Mouse (Mus musculus) hindbrain, embryonic 13.5 days (tissue): Measurements from ENCODE around the gene Gm4756. TPM values are rescaled to one million over a fixed set of nuclear protein-coding genes. Genes with fewer than 3 reads are reported as not detected.

Experiments
- ATAC-seq: fragments of 200-750 bp; cut with Nextera tagmentation; 2 replicates; pipeline ENCODE4 v1.8.0; 2017; ENCODE audit warnings: moderate TSS enrichment; ENCODE audit not compliant: low FRiP score
- H3K27ac ChIP-seq: fragments of 300-500 bp; sonication (generic); 2 replicates; pipeline ENCODE4 v1.5.1; 2015; ENCODE audit warnings: inconsistent platforms, mild to moderate bottlenecking, moderate library complexity
- H3K27me3 ChIP-seq: fragments of 300-500 bp; sonication (generic); 2 replicates; pipeline ENCODE4 v1.6.1; 2015; ENCODE audit warnings: mild to moderate bottlenecking, inconsistent platforms
- H3K36me3 ChIP-seq: fragments of 300-500 bp; sonication (generic); 2 replicates; pipeline ENCODE4 v1.6.1; 2015; ENCODE audit warnings: mild to moderate bottlenecking, inconsistent platforms
- H3K4me1 ChIP-seq: fragments of 300-500 bp; sonication (generic); replicated peaks from 2 replicates; pipeline ENCODE4 v1.6.1; 2015; ENCODE audit warnings: inconsistent platforms
- H3K4me2 ChIP-seq: fragments of 300-500 bp; sonication (generic); 2 replicates; pipeline ENCODE4 v1.6.1; 2015; ENCODE audit warnings: inconsistent platforms, mild to moderate bottlenecking, moderate library complexity
- H3K4me3 ChIP-seq: fragments of 300-500 bp; sonication (generic); 2 replicates; pipeline ENCODE4 v1.5.1; 2015; ENCODE audit warnings: mild to moderate bottlenecking, inconsistent platforms
- H3K9ac ChIP-seq: fragments of 300-500 bp; sonication (generic); 2 replicates; pipeline ENCODE4 v1.6.1; 2015; ENCODE audit warnings: mild to moderate bottlenecking, inconsistent platforms
- H3K9me3 ChIP-seq: fragments of 300-500 bp; sonication (generic); 2 replicates; pipeline ENCODE4 v1.6.1; 2016; ENCODE audit warnings: inconsistent platforms
- WGBS: fragments of 180-500 bp; shearing (Covaris S2); methylation state at CpG from one replicate; pipeline ENCODE4 v1.1.7; 2015; 5-methylcytosine and 5-hydroxymethylcytosine counted together
- polyA plus RNA-seq: library from polyadenylated mRNA; unstranded; fragments of >200 nt; fragmentation: Nextera tagmentation; extraction: Ambion mirVana; gene quantifications from 2 replicates; pipeline ENCODE4 v1.2.1, GENCODE M21; 2015

Gene Gm4756
- polyA plus RNA-seq, 1 experiment from 2014 or later, result not detected

GRCm38 (mm10) chr12:72674079-72674797 is 24.8 kb upstream of the Gm4756 start:
- WGBS, result 82% methylated on average over 7 of the region's 7 CpGs
- Histone ChIP-seq H3K4me3 (no peak overlapping the region), H3K36me3 (no peaks in the 10 kb centered on the region), H3K4me1 (no peaks in the 10 kb centered on the region), H3K27ac (no peak overlapping the region), H3K27me3 (no peaks in the 10 kb centered on the region), H3K4me2 (no peak overlapping the region), H3K9ac (no peak overlapping the region), H3K9me3 (no peaks in the 10 kb centered on the region)
- no peak for ATAC-seq

GRCm38 (mm10) chr12:72671516-72672135 is 22.2 kb upstream of the Gm4756 start:
- no peak overlapping the region for H3K4me2 ChIP-seq
- H3K27ac ChIP-seq, result no peak overlapping the region
- no peak overlapping the region for H3K9ac ChIP-seq
- H3K36me3 ChIP-seq, result no peaks in the 10 kb centered on the region
- H3K27me3 ChIP-seq, result no peaks in the 10 kb centered on the region
- WGBS, result 93% methylated on average over 6 of the region's 6 CpGs
- H3K9me3 ChIP-seq, result 0 out of 2 replicates have a peak, but pooled peaks cover 3% of the 10 kb centered on the region
- no peak for ATAC-seq
- H3K4me1 ChIP-seq, result no peaks in the 10 kb centered on the region
- no peak overlapping the region for H3K4me3 ChIP-seq

- 96% methylated on average over 8 of the region's 8 CpGs for WGBS
- Histone ChIP-seq H3K27ac (no peak overlapping the region), H3K27me3 (0 out of 2 replicates have a peak, but pooled peaks cover 3% of the 10 kb centered on the region), H3K4me1 (no peaks in the 10 kb centered on the region), H3K9me3 (0 out of 2 replicates have a peak, but pooled peaks cover 3% of the 10 kb centered on the region), H3K9ac (no peak overlapping the region), H3K4me2 (no peak overlapping the region), H3K4me3 (no peak overlapping the region), H3K36me3 (no peaks in the 10 kb centered on the region)
- ATAC-seq, result no peak
These were observed 21.5 kb upstream of the Gm4756 start for GRCm38 (mm10) chr12:72670921-72671320.

GRCm38 (mm10) chr12:72667868-72668469 is 18.5 kb upstream of the Gm4756 start:
- 59% methylated on average over 10 of the region's 10 CpGs for WGBS

GRCm38 (mm10) chr12:72666015-72666414 is 16.6 kb upstream of the Gm4756 start:
- Histone ChIP-seq H3K4me3 (no peak overlapping the region), H3K27me3 (0 out of 2 replicates have a peak, but pooled peaks cover 7% of the 10 kb centered on the region), H3K4me2 (no peak overlapping the region), H3K4me1 (peaks cover 9% of the 10 kb centered on the region), H3K27ac (no peak overlapping the region), H3K36me3 (no peaks in the 10 kb centered on the region), H3K9me3 (0 out of 2 replicates have a peak, but pooled peaks cover 3% of the 10 kb centered on the region), H3K9ac (no peak overlapping the region)
- no peak for ATAC-seq
- 83% methylated on average over 5 of the region's 5 CpGs for WGBS

More at GRCm38 (mm10) chr12:72667868-72668469, 18.5 kb upstream of the Gm4756 start:
- no peak overlapping the region for H3K9ac ChIP-seq
- 0 out of 2 replicates have a peak, but pooled peaks cover 7% of the 10 kb centered on the region for H3K27me3 ChIP-seq
- H3K9me3 ChIP-seq, result 0 out of 2 replicates have a peak, but pooled peaks cover 3% of the 10 kb centered on the region
- H3K4me1 ChIP-seq, result peaks cover 9% of the 10 kb centered on the region
- no peak overlapping the region for H3K4me2 ChIP-seq
- ATAC-seq, result no peak
- no peaks in the 10 kb centered on the region for H3K36me3 ChIP-seq
- H3K4me3 ChIP-seq, result no peak overlapping the region
- H3K27ac ChIP-seq, result no peak overlapping the region

GRCm38 (mm10) chr12:72664735-72665337 is 15.4 kb upstream of the Gm4756 start, which contains the start of gene Dhrs7:
Dhrs7 (minus strand) TSS chr12:72664909.
- Histone ChIP-seq H3K4me3 (peak within 1 kb of the TSS; percentile 63), H3K9me3 (0 out of 2 replicates have a peak, but pooled peaks cover 3% of the 10 kb centered on the region), H3K36me3 (no peaks in the 10 kb centered on the region), H3K4me1 (peaks cover 9% of the 10 kb centered on the region), H3K9ac (peak within 1 kb of the TSS; percentile 81), H3K27me3 (0 out of 2 replicates have a peak, but pooled peaks cover 7% of the 10 kb centered on the region), H3K4me2 (peak within 1 kb of the TSS; percentile 94), H3K27ac (peak within 1 kb of the TSS; percentile 52; the same call in 1 of the 2 replicates)
- ATAC-seq, result peak; percentile 89
- WGBS, result 3% methylated on average over 33 of the region's 33 CpGs

- WGBS, result 6% methylated on average over 28 of the region's 28 CpGs
- Histone ChIP-seq H3K36me3 (no peaks in the 10 kb centered on the region), H3K4me3 (peak overlapping the region; percentile 63), H3K4me1 (peaks cover 9% of the 10 kb centered on the region), H3K4me2 (peak overlapping the region; percentile 94), H3K9me3 (0 out of 2 replicates have a peak, but pooled peaks cover 3% of the 10 kb centered on the region), H3K9ac (peak overlapping the region; percentile 81), H3K27ac (peak overlapping the region; percentile 52; the same call in 1 of the 2 replicates), H3K27me3 (0 out of 2 replicates have a peak, but pooled peaks cover 7% of the 10 kb centered on the region)
- peak; percentile 37; the same call in 1 of the 2 replicates for ATAC-seq
These were observed 14.7 kb upstream of the Gm4756 start for GRCm38 (mm10) chr12:72664020-72664734.

- ATAC-seq, result no peak
- Histone ChIP-seq H3K36me3 (no peaks in the 10 kb centered on the region), H3K4me2 (no peak overlapping the region), H3K9ac (no peak overlapping the region), H3K27ac (no peak overlapping the region; the same call in 1 of the 2 replicates), H3K4me3 (no peak overlapping the region), H3K27me3 (no peaks in the 10 kb centered on the region), H3K4me1 (no peaks in the 10 kb centered on the region), H3K9me3 (no peaks in the 10 kb centered on the region)
- 94% methylated on average over 16 of the region's 16 CpGs for WGBS
These were observed 6.3 kb upstream of the Gm4756 start for GRCm38 (mm10) chr12:72655775-72656174.

GRCm38 (mm10) chr12:72654698-72655097 is 5.2 kb upstream of the Gm4756 start:
- no peaks in the 10 kb centered on the region for H3K36me3 ChIP-seq
- WGBS, result 12% methylated on average over 4 of the region's 4 CpGs
- H3K4me2 ChIP-seq, result no peak overlapping the region
- H3K4me3 ChIP-seq, result no peak overlapping the region
- no peak overlapping the region for H3K27ac ChIP-seq
- no peaks in the 10 kb centered on the region for H3K4me1 ChIP-seq
- no peak overlapping the region for H3K9ac ChIP-seq
- no peaks in the 10 kb centered on the region for H3K27me3 ChIP-seq
- no peaks in the 10 kb centered on the region for H3K9me3 ChIP-seq
- no peak for ATAC-seq

GRCm38 (mm10) chr12:72648921-72649320 is 540 bp downstream of the Gm4756 start:
- no peak for ATAC-seq
- H3K9ac ChIP-seq, result no peak overlapping the region
- H3K4me3 ChIP-seq, result no peak overlapping the region
- no peaks in the 10 kb centered on the region for H3K27me3 ChIP-seq
- H3K9me3 ChIP-seq, result 0 out of 2 replicates have a peak, but pooled peaks cover 6% of the 10 kb centered on the region
- no peaks in the 10 kb centered on the region for H3K4me1 ChIP-seq
- no peaks in the 10 kb centered on the region for H3K36me3 ChIP-seq
- H3K27ac ChIP-seq, result no peak overlapping the region
- WGBS, result 93% methylated on average over 14 of the region's 14 CpGs
- no peak overlapping the region for H3K4me2 ChIP-seq

GRCm38 (mm10) chr12:72638025-72638424 is 11.4 kb downstream of the Gm4756 start:
- Histone ChIP-seq H3K4me3 (no peak overlapping the region), H3K4me2 (no peak overlapping the region), H3K4me1 (no peaks in the 10 kb centered on the region), H3K36me3 (no peaks in the 10 kb centered on the region), H3K27ac (no peak overlapping the region), H3K27me3 (no peaks in the 10 kb centered on the region), H3K9ac (no peak overlapping the region), H3K9me3 (peaks cover 18% of the 10 kb centered on the region)
- no peak for ATAC-seq
- WGBS, result 83% methylated on average over 3 of the region's 3 CpGs
